Mouse (Mus musculus): ENCODE results near the gene Supt6.

- TF ChIP-seq CTCF (IDR thresholded peaks at IDR 0.05; ENCODE audit: insufficient read depth, low read length) (no peak), POLR2A (IDR thresholded peaks at IDR 0.05; ENCODE audit: borderline replicate concordance, extremely low read depth, low read depth, low read length) (no peak)
Observed at GRCm38 (mm10) chr11:78290654-78291053, 44.9 kb upstream of the Supt6 start, which contains the start of gene BC030499.

Data from lung, adult 2 months (tissue).